Mouse (Mus musculus): ENCODE measurements around the gene Ednra. TPM values are rescaled to one million over a fixed set of nuclear protein-coding genes. Genes with fewer than 3 reads are reported as not detected.
A peak's percentile ranks its signal among the peaks of the same experiment; 100 is the strongest.

The Ednra gene
- total and polyA plus RNA-seq, 2 experiments from 2014 or later = 3.5 to 3.8 TPM

DNA sequence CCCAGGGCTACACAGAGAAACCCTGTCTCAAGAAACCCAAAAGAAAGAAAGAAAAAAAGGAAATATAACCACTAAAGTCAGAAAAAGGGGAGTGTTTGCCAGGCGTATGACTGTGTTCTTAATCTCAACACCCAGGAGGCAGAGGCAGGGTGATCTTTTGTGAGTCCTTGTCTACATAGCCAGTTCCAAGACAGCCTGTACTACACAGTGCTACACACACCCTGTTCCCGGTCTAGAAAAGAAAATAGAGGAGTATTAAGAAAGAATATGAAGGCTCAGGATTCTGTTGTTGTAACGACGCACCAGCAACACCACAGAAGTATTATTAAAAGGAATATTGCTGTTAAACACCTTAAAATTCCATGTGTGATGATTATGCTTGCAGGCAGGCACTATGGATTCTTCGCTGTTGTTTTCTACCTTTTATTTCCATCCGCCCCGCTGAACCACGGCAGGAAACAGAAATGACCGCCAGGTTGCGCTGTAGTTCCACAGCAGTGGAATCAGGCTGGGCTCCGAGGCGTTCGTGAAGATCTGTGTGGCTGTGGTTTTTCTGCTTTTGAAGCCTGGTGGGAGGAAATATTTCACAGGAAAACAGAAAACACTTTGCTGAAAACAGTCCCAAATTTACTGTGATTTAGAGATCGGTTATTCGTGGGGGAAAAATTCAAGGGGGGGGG lies 94.3 kb downstream of the Ednra start:
- no peaks in the 10 kb centered on the region for H3K9me3 ChIP-seq (ENCODE audit: low read length)
- no peaks in the 10 kb centered on the region for H3K36me3 ChIP-seq (ENCODE audit: insufficient read depth)
- no peaks in the 10 kb centered on the region for H3K27me3 ChIP-seq (ENCODE audit: insufficient read depth, low read length)
- DNase-seq (peak; percentile 93), ATAC-seq (peak; percentile 96)
- H3K4me1 ChIP-seq (ENCODE audit: insufficient read depth) = no peaks in the 10 kb centered on the region
- 16% methylated on average over 15 of the region's 15 CpGs for WGBS
- TF ChIP-seq CTCF (IDR thresholded peaks at IDR 0.05; ENCODE audit: low read depth) = peak; percentile 98
- H3K27ac ChIP-seq (ENCODE audit: low read depth, low read length) = no peak overlapping the region
- no peak overlapping the region for H3K9ac ChIP-seq
- no peak overlapping the region for H3K4me2 ChIP-seq (ENCODE audit: low read depth)
- no peak overlapping the region for H3K4me3 ChIP-seq (ENCODE audit: low read depth, low read length)

GRCm38 (mm10) chr8:77623677-77624209 lies 100.5 kb downstream of the Ednra start:
- Histone ChIP-seq H3K9ac (no peak overlapping the region), H3K27ac (ENCODE audit: low read depth, low read length) (no peak overlapping the region), H3K9me3 (ENCODE audit: low read length) (no peaks in the 10 kb centered on the region), H3K4me2 (ENCODE audit: low read depth) (no peak overlapping the region), H3K27me3 (ENCODE audit: insufficient read depth, low read length) (no peaks in the 10 kb centered on the region), H3K4me3 (ENCODE audit: low read depth, low read length) (no peak overlapping the region), H3K36me3 (ENCODE audit: insufficient read depth) (no peaks in the 10 kb centered on the region), H3K4me1 (ENCODE audit: insufficient read depth) (no peaks in the 10 kb centered on the region)
- WGBS = 63% methylated on average over 7 of the region's 7 CpGs
- ATAC-seq (no peak), DNase-seq (no peak)
- TF ChIP-seq CTCF (IDR thresholded peaks at IDR 0.05; ENCODE audit: low read depth) = no peak

GRCm38 (mm10) chr8:77617916-77618315 lies 106.3 kb downstream of the Ednra start:
- no peaks in the 10 kb centered on the region for H3K4me1 ChIP-seq (ENCODE audit: insufficient read depth)
- ATAC-seq (peak; percentile 43; the same call in 1 of the 2 replicates), DNase-seq (peak; percentile 44)
- no peaks in the 10 kb centered on the region for H3K9me3 ChIP-seq (ENCODE audit: low read length)
- peak; percentile 52 for TF ChIP-seq CTCF (IDR thresholded peaks at IDR 0.05; ENCODE audit: low read depth)
- 57% methylated on average over 2 of the region's 2 CpGs for WGBS
- no peak overlapping the region for H3K4me2 ChIP-seq (ENCODE audit: low read depth)
- no peaks in the 10 kb centered on the region for H3K27me3 ChIP-seq (ENCODE audit: insufficient read depth, low read length)
- no peak overlapping the region for H3K9ac ChIP-seq
- H3K27ac ChIP-seq (ENCODE audit: low read depth, low read length) = no peak overlapping the region
- H3K36me3 ChIP-seq (ENCODE audit: insufficient read depth) = no peaks in the 10 kb centered on the region
- H3K4me3 ChIP-seq (ENCODE audit: low read depth, low read length) = no peak overlapping the region

Other genes starting within 250 kb of the Ednra start
- gene Arhgap10, start 206.5 kb downstream of the Ednra start, total RNA-seq (2014; rRNA removed) = 4.5 and 5.1 TPM in 2 replicates
- gene Arhgap10, start 206.5 kb downstream of the Ednra start, polyA plus RNA-seq (2015; fragmentation: Nextera tagmentation; extraction: Ambion mirVana) = 2.7 and 3.3 TPM in 2 replicates
- gene Prmt9, start 175.1 kb downstream of the Ednra start, total RNA-seq (2014; rRNA removed) = 29.5 and 30.2 TPM in 2 replicates
- gene Prmt9, start 175.1 kb downstream of the Ednra start, polyA plus RNA-seq (2015; fragmentation: Nextera tagmentation; extraction: Ambion mirVana) = 18.5 and 21.0 TPM in 2 replicates
- gene Tmem184c, start 113.8 kb downstream of the Ednra start, total RNA-seq (2014; rRNA removed) = 56.2 and 65.6 TPM in 2 replicates
- 58.6 and 65.5 TPM in 2 replicates for gene Tmem184c, start 113.8 kb downstream of the Ednra start, polyA plus RNA-seq (2015; fragmentation: Nextera tagmentation; extraction: Ambion mirVana)

All from forebrain, postnatal 0 days (tissue).